Mouse (Mus musculus): ENCODE measurements around the gene Ctdspl. TPM values are rescaled to one million over a fixed set of nuclear protein-coding genes. Genes with fewer than 3 reads are reported as not detected.

Ctdspl gene
- polyA plus RNA-seq, 1 experiment from 2014 or later, result 7.1 TPM

- H3K4me2 ChIP-seq, result no peak overlapping the region
- peaks cover 55% of the 10 kb centered on the region for H3K4me1 ChIP-seq (replicated peaks)
- 68% methylated on average over 10 of the region's 10 CpGs for WGBS
Observed at GRCm38 (mm10) chr9:118950061-118950460, 23.8 kb downstream of the Ctdspl start.

GRCm38 (mm10) chr9:118950751-118951150 lies 24.5 kb downstream of the Ctdspl start:
- 79% methylated on average over 2 of the region's 2 CpGs for WGBS

More at GRCm38 (mm10) chr9:118950061-118950460, 23.8 kb downstream of the Ctdspl start:
- no peak for ATAC-seq (replicated peaks; ENCODE audit: insufficient number of reproducible peaks, insufficient read depth, low FRiP score, low read depth)
- Histone ChIP-seq H3K27ac (no peak overlapping the region), H3K9me3 (replicated peaks) (no peaks in the 10 kb centered on the region), H3K9ac (no peak overlapping the region), H3K36me3 (no peaks in the 10 kb centered on the region), H3K4me3 (no peak overlapping the region), H3K27me3 (no peaks in the 10 kb centered on the region)

GRCm38 (mm10) chr9:118951381-118951780 lies 25.1 kb downstream of the Ctdspl start:
- no peak overlapping the region for H3K4me2 ChIP-seq
- peaks cover 55% of the 10 kb centered on the region for H3K4me1 ChIP-seq (replicated peaks)
- no peaks in the 10 kb centered on the region for H3K9me3 ChIP-seq (replicated peaks)
- no peaks in the 10 kb centered on the region for H3K36me3 ChIP-seq
- ATAC-seq (replicated peaks; ENCODE audit: insufficient number of reproducible peaks, insufficient read depth, low FRiP score, low read depth), result 0 out of 2 replicates have a peak, but pooled peaks have one; percentile 20
- 69% methylated on average over 7 of the region's 7 CpGs for WGBS
- no peak overlapping the region for H3K9ac ChIP-seq
- H3K27me3 ChIP-seq, result no peaks in the 10 kb centered on the region
- no peak overlapping the region for H3K4me3 ChIP-seq
- H3K27ac ChIP-seq, result peak overlapping the region; percentile 78

More at GRCm38 (mm10) chr9:118950751-118951150, 24.5 kb downstream of the Ctdspl start:
- no peak overlapping the region for H3K9ac ChIP-seq
- no peak overlapping the region for H3K4me3 ChIP-seq
- H3K36me3 ChIP-seq, result no peaks in the 10 kb centered on the region
- ATAC-seq (replicated peaks; ENCODE audit: insufficient number of reproducible peaks, insufficient read depth, low FRiP score, low read depth), result no peak
- no peaks in the 10 kb centered on the region for H3K27me3 ChIP-seq
- peaks cover 55% of the 10 kb centered on the region for H3K4me1 ChIP-seq (replicated peaks)
- H3K27ac ChIP-seq, result peak overlapping the region; percentile 78; the same call in 1 of the 2 replicates
- H3K9me3 ChIP-seq (replicated peaks), result no peaks in the 10 kb centered on the region
- H3K4me2 ChIP-seq, result no peak overlapping the region

GRCm38 (mm10) chr9:118952180-118952579 lies 25.9 kb downstream of the Ctdspl start:
- H3K4me2 ChIP-seq, result peak overlapping the region; percentile 15; the same call in 1 of the 2 replicates

GRCm38 (mm10) chr9:118953465-118954194 lies 27.4 kb downstream of the Ctdspl start:
- WGBS, result 90% methylated on average over 16 of the region's 16 CpGs
- Histone ChIP-seq H3K4me1 (replicated peaks) (peaks cover 48% of the 10 kb centered on the region), H3K4me3 (no peak overlapping the region), H3K9me3 (replicated peaks) (no peaks in the 10 kb centered on the region), H3K27me3 (no peaks in the 10 kb centered on the region), H3K36me3 (no peaks in the 10 kb centered on the region), H3K9ac (no peak overlapping the region), H3K27ac (no peak overlapping the region), H3K4me2 (no peak overlapping the region)
- no peak for ATAC-seq (replicated peaks; ENCODE audit: insufficient number of reproducible peaks, insufficient read depth, low FRiP score, low read depth)

More at GRCm38 (mm10) chr9:118952180-118952579, 25.9 kb downstream of the Ctdspl start:
- H3K27ac ChIP-seq, result peak overlapping the region; percentile 78
- no peaks in the 10 kb centered on the region for H3K36me3 ChIP-seq
- 40% methylated on average over 16 of the region's 16 CpGs for WGBS
- peaks cover 55% of the 10 kb centered on the region for H3K4me1 ChIP-seq (replicated peaks)
- H3K9me3 ChIP-seq (replicated peaks), result no peaks in the 10 kb centered on the region
- ATAC-seq (replicated peaks; ENCODE audit: insufficient number of reproducible peaks, insufficient read depth, low FRiP score, low read depth), result peak; percentile 79
- no peak overlapping the region for H3K9ac ChIP-seq
- no peak overlapping the region for H3K4me3 ChIP-seq
- no peaks in the 10 kb centered on the region for H3K27me3 ChIP-seq

GRCm38 (mm10) chr9:118958802-118959201 lies 32.5 kb downstream of the Ctdspl start:
- H3K4me3 ChIP-seq, result no peak overlapping the region
- H3K9me3 ChIP-seq (replicated peaks), result no peaks in the 10 kb centered on the region
- no peaks in the 10 kb centered on the region for H3K36me3 ChIP-seq
- H3K4me1 ChIP-seq (replicated peaks), result peaks cover 20% of the 10 kb centered on the region
- H3K27ac ChIP-seq, result peak overlapping the region; percentile 29; the same call in 1 of the 2 replicates
- H3K27me3 ChIP-seq, result no peaks in the 10 kb centered on the region
- 45% methylated on average over 7 of the region's 7 CpGs for WGBS
- ATAC-seq (replicated peaks; ENCODE audit: insufficient number of reproducible peaks, insufficient read depth, low FRiP score, low read depth), result no peak
- no peak overlapping the region for H3K4me2 ChIP-seq
- no peak overlapping the region for H3K9ac ChIP-seq

GRCm38 (mm10) chr9:118960415-118961091 lies 34.3 kb downstream of the Ctdspl start:
- Histone ChIP-seq H3K27ac (peak overlapping the region; percentile 71), H3K27me3 (no peaks in the 10 kb centered on the region), H3K9ac (no peak overlapping the region), H3K9me3 (replicated peaks) (no peaks in the 10 kb centered on the region), H3K4me1 (replicated peaks) (peaks cover 23% of the 10 kb centered on the region), H3K4me3 (no peak overlapping the region), H3K4me2 (peak overlapping the region; percentile 44), H3K36me3 (no peaks in the 10 kb centered on the region)
- WGBS, result 37% methylated on average over 16 of the region's 16 CpGs
- peak; percentile 40; the same call in 1 of the 2 replicates for ATAC-seq (replicated peaks; ENCODE audit: insufficient number of reproducible peaks, insufficient read depth, low FRiP score, low read depth)

- Histone ChIP-seq H3K27ac (no peak overlapping the region), H3K4me3 (no peak overlapping the region), H3K9me3 (replicated peaks) (no peaks in the 10 kb centered on the region), H3K36me3 (no peaks in the 10 kb centered on the region), H3K4me2 (no peak overlapping the region), H3K4me1 (replicated peaks) (peaks cover 23% of the 10 kb centered on the region), H3K27me3 (no peaks in the 10 kb centered on the region), H3K9ac (no peak overlapping the region)
- ATAC-seq (replicated peaks; ENCODE audit: insufficient number of reproducible peaks, insufficient read depth, low FRiP score, low read depth), result no peak
- 78% methylated on average over 9 of the region's 9 CpGs for WGBS
Observed at GRCm38 (mm10) chr9:118963149-118963548, 36.9 kb downstream of the Ctdspl start.

GRCm38 (mm10) chr9:118964263-118965034 lies 38.2 kb downstream of the Ctdspl start:
- ATAC-seq (replicated peaks; ENCODE audit: insufficient number of reproducible peaks, insufficient read depth, low FRiP score, low read depth), result no peak
- 49% methylated on average over 18 of the region's 18 CpGs for WGBS
- no peaks in the 10 kb centered on the region for H3K36me3 ChIP-seq
- no peaks in the 10 kb centered on the region for H3K27me3 ChIP-seq
- no peak overlapping the region for H3K4me2 ChIP-seq
- H3K9ac ChIP-seq, result no peak overlapping the region
- no peaks in the 10 kb centered on the region for H3K9me3 ChIP-seq (replicated peaks)
- peaks cover 14% of the 10 kb centered on the region for H3K4me1 ChIP-seq (replicated peaks)
- H3K27ac ChIP-seq, result no peak overlapping the region
- H3K4me3 ChIP-seq, result no peak overlapping the region

GRCm38 (mm10) chr9:118969810-118970209 lies 43.6 kb downstream of the Ctdspl start:
- Histone ChIP-seq H3K27ac (no peak overlapping the region), H3K9me3 (replicated peaks) (no peaks in the 10 kb centered on the region), H3K36me3 (no peaks in the 10 kb centered on the region), H3K4me3 (no peak overlapping the region), H3K4me2 (no peak overlapping the region), H3K27me3 (no peaks in the 10 kb centered on the region), H3K9ac (no peak overlapping the region), H3K4me1 (replicated peaks) (peaks cover 23% of the 10 kb centered on the region)
- WGBS, result 91% methylated on average over 4 of the region's 4 CpGs
- ATAC-seq (replicated peaks; ENCODE audit: insufficient number of reproducible peaks, insufficient read depth, low FRiP score, low read depth), result no peak

GRCm38 (mm10) chr9:118973028-118973427 lies 46.8 kb downstream of the Ctdspl start:
- Histone ChIP-seq H3K4me1 (replicated peaks) (peaks cover 46% of the 10 kb centered on the region), H3K4me3 (no peak overlapping the region)
- WGBS, result 79% methylated on average over 7 of the region's 7 CpGs

More at GRCm38 (mm10) chr9:118973028-118973427, 46.8 kb downstream of the Ctdspl start:
- H3K27ac ChIP-seq, result peak overlapping the region; percentile 76
- no peaks in the 10 kb centered on the region for H3K9me3 ChIP-seq (replicated peaks)
- no peak overlapping the region for H3K4me2 ChIP-seq
- ATAC-seq (replicated peaks; ENCODE audit: insufficient number of reproducible peaks, insufficient read depth, low FRiP score, low read depth), result no peak
- no peaks in the 10 kb centered on the region for H3K36me3 ChIP-seq
- no peaks in the 10 kb centered on the region for H3K27me3 ChIP-seq
- H3K9ac ChIP-seq, result no peak overlapping the region

Data from heart, embryonic 15.5 days (tissue).